Mouse (Mus musculus) granulocyte monocyte progenitor cell, adult 5-6 weeks (primary cell): ENCODE data around the gene Hspbp1. TPM values are rescaled to one million over a fixed set of nuclear protein-coding genes. Genes with fewer than 3 reads are reported as not detected.

Experiments used
- ATAC-seq: replicated peaks from 2 replicates; pipeline ENCODE4 v1.8.0; 2016; ENCODE audit warnings: mild to moderate bottlenecking, moderate TSS enrichment, inconsistent platforms; ENCODE audit not compliant: poor library complexity, severe bottlenecking
- total RNA-seq, 2 experiments: library from RNA; stranded (forward) in 1 of 2; stranded (reverse) in 1 of 2; fragments of 200-712, 200-1000 nt in 1 of 2; fragments of >200 nt in 1 of 2; fragmentation: Nextera tagmentation in 1 of 2; gene quantifications; 2 replicates each; pipeline ENCODE4 v1.2.3; 2014 to 2017

Gene Hspbp1
- total RNA-seq, 2 experiments from 2014 or later = 23.7 to 29.3 TPM

- no peak for ATAC-seq
Measured at GRCm38 (mm10) chr7:4669156-4669555, 15.7 kb downstream of the Hspbp1 start.

- no peak for ATAC-seq
Measured at GRCm38 (mm10) chr7:4668506-4668905, 16.4 kb downstream of the Hspbp1 start.

GRCm38 (mm10) chr7:4666871-4667270 lies 18.0 kb downstream of the Hspbp1 start:
- no peak for ATAC-seq

- no peak for ATAC-seq
Measured at GRCm38 (mm10) chr7:4663742-4664141, 21.1 kb downstream of the Hspbp1 start.

GRCm38 (mm10) chr7:4663179-4663578 lies 21.7 kb downstream of the Hspbp1 start:
- ATAC-seq = no peak

- ATAC-seq = no peak
Measured at GRCm38 (mm10) chr7:4659911-4660443, 24.9 kb downstream of the Hspbp1 start.

GRCm38 (mm10) chr7:4658912-4659551 lies 25.8 kb downstream of the Hspbp1 start, which contains the start of gene Ppp6r1:
Gene Ppp6r1 (minus strand): TSS chr7:4659019.
- peak; percentile 83 for ATAC-seq

- peak; percentile 22; the same call in 1 of the 2 replicates for ATAC-seq
Measured at GRCm38 (mm10) chr7:4658128-4658907, 26.6 kb downstream of the Hspbp1 start.

- ATAC-seq = no peak
Measured at GRCm38 (mm10) chr7:4657521-4658127, 27.2 kb downstream of the Hspbp1 start.

GRCm38 (mm10) chr7:4656818-4657217 lies 28.1 kb downstream of the Hspbp1 start:
- ATAC-seq = 0 out of 2 replicates have a peak, but pooled peaks have one; percentile 5

GRCm38 (mm10) chr7:4655916-4656315 lies 29.0 kb downstream of the Hspbp1 start:
- ATAC-seq = no peak

- no peak for ATAC-seq
Measured at GRCm38 (mm10) chr7:4655393-4655792, 29.5 kb downstream of the Hspbp1 start.

- no peak for ATAC-seq
Measured at GRCm38 (mm10) chr7:4654221-4654620, 30.6 kb downstream of the Hspbp1 start.

- ATAC-seq = peak; percentile 71
Measured at GRCm38 (mm10) chr7:4653780-4654179, 31.1 kb downstream of the Hspbp1 start.

- peak; percentile 1; the same call in 1 of the 2 replicates for ATAC-seq
Measured at GRCm38 (mm10) chr7:4653351-4653750, 31.5 kb downstream of the Hspbp1 start.

- ATAC-seq = no peak
Measured at GRCm38 (mm10) chr7:4652726-4653125, 32.1 kb downstream of the Hspbp1 start.

GRCm38 (mm10) chr7:4651581-4651980 lies 33.3 kb downstream of the Hspbp1 start:
- ATAC-seq = no peak

- ATAC-seq = peak; percentile 61
Measured at GRCm38 (mm10) chr7:4647992-4648391, 36.9 kb downstream of the Hspbp1 start.

- ATAC-seq = peak; percentile 89
Measured at GRCm38 (mm10) chr7:4647291-4647690, 37.6 kb downstream of the Hspbp1 start.

GRCm38 (mm10) chr7:4646806-4647205 lies 38.1 kb downstream of the Hspbp1 start:
- ATAC-seq = no peak

GRCm38 (mm10) chr7:4643225-4643624 lies 41.6 kb downstream of the Hspbp1 start:
- no peak for ATAC-seq
